Mouse (Mus musculus) CH12.LX (cell line): Measurements from ENCODE around the gene Pde6g. TPM values are rescaled to one million over a fixed set of nuclear protein-coding genes. Genes with fewer than 3 reads are reported as not detected.

ENCODE experiments used
- DNase-seq: peaks from one replicate; pipeline ENCODE4 v3.0.0-alpha.2; 2013; ENCODE audit errors: extremely low read depth
- H3K27ac ChIP-seq: 2 replicates; pipeline ENCODE4 v1.5.1; 2012; ENCODE audit warnings: low read depth, mild to moderate bottlenecking, control low read depth, moderate library complexity; ENCODE audit not compliant: insufficient read depth
- H3K27me3 ChIP-seq: replicated peaks from 2 replicates; pipeline ENCODE3; 2012; ENCODE audit warnings: inconsistent platforms
- H3K36me3 ChIP-seq, 2 experiments: replicated peaks in 1 of 2; 2 replicates each; pipeline versions ENCODE3 to v1.6.1; 2012; ENCODE audit warnings: inconsistent platforms in 1 of 2, low read length in 1 of 2, mild to moderate bottlenecking in 1 of 2, mixed read lengths in 1 of 2, moderate library complexity in 1 of 2; ENCODE audit not compliant: control insufficient read depth in 1 of 2, insufficient read depth in 1 of 2
- H3K4me1 ChIP-seq, 2 experiments: 2 replicates each; pipeline ENCODE4 v1.6.1; 2012; ENCODE audit warnings: inconsistent platforms in 1 of 2, moderate library complexity in 1 of 2; ENCODE audit not compliant: insufficient read depth in 2 of 2, control insufficient read depth in 1 of 2
- H3K4me2 ChIP-seq: 2 replicates; pipeline ENCODE4 v1.6.1; 2012; ENCODE audit warnings: low read depth, mild to moderate bottlenecking, control low read depth; ENCODE audit not compliant: poor library complexity, insufficient read depth, severe bottlenecking
- H3K4me3 ChIP-seq, 3 experiments: fragments of 150-350 bp in 1 of 3; sonication (generic) in 1 of 3; replicated peaks in 1 of 3; 2 replicates each; pipeline versions ENCODE3 to v1.5.1; 2011 to 2012; ENCODE audit warnings: low read depth in 2 of 3, low read length in 2 of 3, mild to moderate bottlenecking in 2 of 3, moderate library complexity in 2 of 3, control low read depth in 1 of 3, improper control_type of control experiment in 1 of 3, inconsistent platforms in 1 of 3, mixed read lengths in 1 of 3; ENCODE audit not compliant: poor library complexity in 1 of 3
- H3K79me2 ChIP-seq: replicated peaks from 2 replicates; pipeline ENCODE4 v1.6.1; 2012; ENCODE audit warnings: mild to moderate bottlenecking, moderate library complexity; ENCODE audit not compliant: control insufficient read depth, poor library complexity, insufficient read depth, severe bottlenecking; ENCODE audit errors: extremely low read depth
- H3K9ac ChIP-seq: 2 replicates; pipeline ENCODE4 v1.6.1; 2012; ENCODE audit warnings: low read depth, mild to moderate bottlenecking, control low read depth, moderate library complexity; ENCODE audit not compliant: insufficient read depth
- H3K9me3 ChIP-seq: replicated peaks from 2 replicates; pipeline ENCODE3; 2012; ENCODE audit warnings: low read length, inconsistent platforms, mixed read lengths
- BHLHE40 ChIP-seq: IDR thresholded peaks from 2 replicates; pipeline ENCODE4 v1.6.1; 2011; ENCODE audit warnings: mild to moderate bottlenecking, low read depth, low read length, improper control_type of control experiment
- CTCF ChIP-seq, 2 experiments: IDR thresholded peaks in 1 of 2; conservative IDR thresholded peaks in 1 of 2; 2 replicates each; pipeline ENCODE4 v1.5.1; 2011 to 2012; ENCODE audit warnings: low read depth in 2 of 2, low read length in 2 of 2, improper control_type of control experiment in 1 of 2, inconsistent platforms in 1 of 2, mild to moderate bottlenecking in 1 of 2, moderate library complexity in 1 of 2
- ELF1 ChIP-seq: IDR thresholded peaks from 2 replicates; pipeline ENCODE4 v1.6.1; 2014; ENCODE audit warnings: low read depth, mild to moderate bottlenecking, inconsistent platforms, low read length, improper control_type of control experiment
- EP300 ChIP-seq: IDR thresholded peaks from 2 replicates; pipeline ENCODE4 v1.6.1; 2011; ENCODE audit warnings: low read length, improper control_type of control experiment
- ETS1 ChIP-seq: conservative IDR thresholded peaks from 2 replicates; pipeline ENCODE4 v1.6.1; 2012; ENCODE audit warnings: low read depth, mild to moderate bottlenecking, inconsistent platforms, low read length, improper control_type of control experiment, moderate library complexity
- HCFC1 ChIP-seq: IDR thresholded peaks from 2 replicates; pipeline ENCODE4 v1.6.1; 2012; ENCODE audit warnings: low read depth, mild to moderate bottlenecking, inconsistent platforms, low read length, improper control_type of control experiment
- IRF4 ChIP-seq: IDR thresholded peaks from 2 replicates; pipeline ENCODE4 v1.6.1; 2014; ENCODE audit warnings: low read depth, mild to moderate bottlenecking, inconsistent platforms, low read length, improper control_type of control experiment
- KAT2A ChIP-seq: IDR thresholded peaks from 2 replicates; pipeline ENCODE4 v1.6.1; 2012; ENCODE audit warnings: low read length, improper control_type of control experiment, inconsistent platforms; ENCODE audit not compliant: insufficient replicate concordance
- MAFK ChIP-seq: IDR thresholded peaks from 2 replicates; pipeline ENCODE4 v1.6.1; 2011; ENCODE audit warnings: low read length, improper control_type of control experiment; ENCODE audit not compliant: insufficient replicate concordance
- MAX ChIP-seq: IDR thresholded peaks from 2 replicates; pipeline ENCODE4 v1.6.1; 2011; ENCODE audit warnings: low read length, improper control_type of control experiment
- MAZ ChIP-seq: IDR thresholded peaks from 2 replicates; pipeline ENCODE4 v1.6.1; 2012; ENCODE audit warnings: low read depth, mild to moderate bottlenecking, inconsistent platforms, low read length, improper control_type of control experiment, moderate library complexity
- MEF2A ChIP-seq: IDR thresholded peaks from 2 replicates; pipeline ENCODE4 v1.6.1; 2014; ENCODE audit warnings: low read depth, mild to moderate bottlenecking, inconsistent platforms, low read length, improper control_type of control experiment, borderline replicate concordance
- MXI1 ChIP-seq: IDR thresholded peaks from 2 replicates; pipeline ENCODE4 v1.6.1; 2011; ENCODE audit warnings: mild to moderate bottlenecking, low read depth, low read length, improper control_type of control experiment
- MYC ChIP-seq: IDR thresholded peaks from 2 replicates; pipeline ENCODE4 v1.6.1; 2011; ENCODE audit warnings: low read depth, mild to moderate bottlenecking, improper control_type of control experiment, low read length
- NRF1 ChIP-seq: IDR thresholded peaks from 2 replicates; pipeline ENCODE4 v1.6.1; 2014; ENCODE audit warnings: low read depth, mild to moderate bottlenecking, inconsistent platforms, low read length, improper control_type of control experiment, moderate library complexity
- PAX5 ChIP-seq: IDR thresholded peaks from 2 replicates; pipeline ENCODE4 v1.6.1; 2012; ENCODE audit warnings: low read length, inconsistent platforms, mixed read lengths
- POLR2A ChIP-seq: IDR thresholded peaks from 2 replicates; pipeline ENCODE4 v1.6.1; 2011; ENCODE audit warnings: low read depth, mild to moderate bottlenecking, improper control_type of control experiment, low read length
- RCOR1 ChIP-seq: conservative IDR thresholded peaks from 2 replicates; pipeline ENCODE4 v1.6.1; 2012; ENCODE audit warnings: low read depth, mild to moderate bottlenecking, inconsistent platforms, low read length, improper control_type of control experiment
- SIN3A ChIP-seq: IDR thresholded peaks from 2 replicates; pipeline ENCODE4 v1.6.1; 2012; ENCODE audit warnings: low read length, improper control_type of control experiment, inconsistent platforms
- SMC3 ChIP-seq: IDR thresholded peaks from 2 replicates; pipeline ENCODE4 v1.6.1; 2011; ENCODE audit warnings: low read depth, low read length, improper control_type of control experiment
- TBP ChIP-seq: conservative IDR thresholded peaks from 2 replicates; pipeline ENCODE4 v1.6.1; 2011; ENCODE audit warnings: low read depth, low read length, improper control_type of control experiment
- UBTF ChIP-seq: IDR thresholded peaks from 2 replicates; pipeline ENCODE4 v1.6.1; 2012; ENCODE audit warnings: low read depth, mild to moderate bottlenecking, inconsistent platforms, low read length, improper control_type of control experiment, moderate library complexity
- USF1 ChIP-seq: IDR thresholded peaks from 2 replicates; pipeline ENCODE4 v1.6.1; 2014; ENCODE audit warnings: low read depth, mild to moderate bottlenecking, inconsistent platforms, low read length, improper control_type of control experiment
- USF2 ChIP-seq: conservative IDR thresholded peaks from 2 replicates; pipeline ENCODE4 v1.6.1; 2011; ENCODE audit warnings: low read depth, low read length, improper control_type of control experiment
- ZC3H11A ChIP-seq: IDR thresholded peaks from 2 replicates; pipeline ENCODE4 v1.6.1; 2012; ENCODE audit warnings: low read depth, mild to moderate bottlenecking, inconsistent platforms, low read length, improper control_type of control experiment
- ZNF384 ChIP-seq: IDR thresholded peaks from 2 replicates; pipeline ENCODE4 v1.6.1; 2012; ENCODE audit warnings: low read depth, low read length, improper control_type of control experiment, inconsistent platforms
- dilution Hi-C: fragments of 300-500 bp; cut with MboI; formaldehyde crosslinking; loops from 2 replicates; pipeline ENCODE4 v1.14.3; 2020; ENCODE audit warnings: low sequenced_read_pairs; ENCODE audit not compliant: extremely low pct_unique_long_range_greater_than_20kb, extremely low pct_ligation_motif_present
- in situ Hi-C: fragments of 300-500 bp; cut with MboI; formaldehyde crosslinking; loops from 3 replicates; pipeline ENCODE4 v1.14.3; 2019; ENCODE audit warnings: low sequenced_read_pairs, low pct_ligation_motif_present, low pct_unique_long_range_greater_than_20kb, mixed read lengths
- polyA plus RNA-seq: library from polyadenylated mRNA; unstranded; fragments of >175 nt; gene quantifications from 2 replicates; pipeline ENCODE4 v1.2.1, GENCODE M21; 2012; ENCODE audit warnings: low read depth; ENCODE audit not compliant: insufficient read length
- total RNA-seq, 2 experiments: library from RNA; depleted of rRNA; stranded (reverse); fragments of 300-350 nt in 1 of 2; fragments of >200 nt in 1 of 2; gene quantifications; 2 replicates each; pipeline ENCODE4 v1.2.3; 2012 to 2014

Pde6g gene
- total and polyA plus RNA-seq, 3 experiments, result 0.34 TPM; not detected in 1

GRCm38 (mm10) chr11:120437152-120437856 lies 16.0 kb downstream of the Pde6g start, which contains the start of gene Nploc4 (continued):
- TF ChIP-seq KAT2A, result peak; percentile 82; the same call in 1 of the 2 replicates
- no peak for TF ChIP-seq MYC
- no peak for TF ChIP-seq CTCF (conservative IDR thresholded peaks at IDR 0.05 in 1 of 2, IDR thresholded peaks at IDR 0.05 in 1 of 2; ENCODE audit: low read depth in 2 of 2, low read length in 2 of 2)
- TF ChIP-seq ZC3H11A, result no peak
- peak; percentile 89 for TF ChIP-seq POLR2A
- TF ChIP-seq UBTF, result peak; percentile 88
- no peak for TF ChIP-seq USF2
- peak; percentile 71; the same call in 1 of the 2 replicates for TF ChIP-seq MAX
- peak; percentile 91 for TF ChIP-seq SIN3A
- peak; percentile 82 for TF ChIP-seq TBP
- TF ChIP-seq ELF1, result peak; percentile 82
- no peak; the same call in 1 of the 2 replicates for TF ChIP-seq MAFK
- peak; percentile 86 for TF ChIP-seq HCFC1
- TF ChIP-seq RCOR1, result peak; percentile 75; the same call in 1 of the 2 replicates
- peak; percentile 86 for TF ChIP-seq MEF2A
- peak; percentile 86 for TF ChIP-seq MXI1
- TF ChIP-seq BHLHE40, result no peak; the same call in 1 of the 2 replicates
- TF ChIP-seq ZNF384, result no peak
- no peak for TF ChIP-seq PAX5
- peak; percentile 87 for TF ChIP-seq NRF1
- TF ChIP-seq, all 38 proteins: peak for 21

DNA sequence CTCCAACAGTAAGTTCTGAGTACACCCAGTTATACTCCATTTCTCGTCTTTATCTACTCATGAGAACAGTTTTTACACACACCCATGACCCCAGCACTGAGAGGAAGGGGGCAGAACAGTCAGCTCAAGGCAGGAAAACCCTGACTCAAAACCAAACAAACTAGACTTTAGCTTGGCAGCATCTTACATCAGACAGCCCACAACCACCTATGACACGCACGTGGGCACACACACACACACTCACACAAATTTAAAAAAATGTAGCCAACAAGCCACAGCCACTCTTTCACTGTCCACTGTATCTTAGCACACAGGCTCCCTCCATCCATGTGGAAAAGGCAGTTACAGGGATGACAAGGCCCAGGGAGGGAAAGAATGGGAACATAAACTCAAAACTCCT lies 26.6 kb downstream of the Pde6g start:
- dilution Hi-C loops (no loop called here), in situ Hi-C loops (no loop called here)
- H3K27me3 ChIP-seq, result no peaks in the 10 kb centered on the region
- DNase-seq, result peak; percentile 22
- H3K27ac ChIP-seq, result peak overlapping the region; percentile 68
- H3K4me1 ChIP-seq, result peaks cover 4 to 14% of the 10 kb centered on the region in 2 experiments; a peak in 3 of 4 replicates
- TF ChIP-seq NRF1, result no peak
- TF ChIP-seq ZNF384, result peak; percentile 61; the same call in 1 of the 2 replicates
- peak; percentile 55 for TF ChIP-seq MXI1
- 0 out of 2 replicates have a peak, but pooled peaks have one; percentile 12 for TF ChIP-seq EP300
- peak; percentile 20; the same call in 1 of the 2 replicates for TF ChIP-seq MYC
- TF ChIP-seq ETS1, result peak; percentile 41
- no peak for TF ChIP-seq MAZ
- TF ChIP-seq SMC3, result no peak
- peak; percentile 83 for TF ChIP-seq IRF4
- TF ChIP-seq USF1, result no peak
- peak; percentile 90 for TF ChIP-seq BHLHE40
- peak overlapping the region; percentile 21; the same call in 1 of the 2 replicates for H3K4me2 ChIP-seq
- no peaks in the 10 kb centered on the region for H3K9me3 ChIP-seq
- H3K4me3 ChIP-seq, result no peak overlapping the region
- H3K79me2 ChIP-seq, result peaks cover 25% of the 10 kb centered on the region
- no peak overlapping the region for H3K9ac ChIP-seq
- peaks cover 79 to 94% of the 10 kb centered on the region in 2 experiments for H3K36me3 ChIP-seq
